20 mouse cellular contexts compared by ENCODE assay signal in genomic region chr17:7582866-7583398, GRCm38 (mm10).
A peak's percentile ranks its signal among the peaks of the same experiment; 100 is the strongest.
DNase-seq lines count a peak whose midpoint lies in the region; ATAC-seq and TF ChIP-seq lines count a peak whose summit lies in the region.
"Had no signal": no experiment of that assay in that cellular context is flagged by ENCODE, and none has a peak within 500 bp of the region (broad histone marks: within the 10 kb centered on the region; RNA-seq: fewer than 3 reads in every experiment).

No protein-coding gene starts in this region.

- H3K27ac ChIP-seq in heart, embryonic 12.5 days (ENCODE audit: poor library complexity, severe bottlenecking): no peak overlapping the region
- H3K27ac ChIP-seq in left cerebral cortex, adult 2 months: no peak overlapping the region
- H3K27ac ChIP-seq: forebrain, embryonic 10.5 days; forebrain, embryonic 13.5 days; heart, adult 2 months; heart, embryonic 10.5 days; hindbrain, embryonic 12.5 days; intestine, embryonic 15.5 days had no signal

- no peaks in the 10 kb centered on the region for H3K9me3 ChIP-seq in heart, embryonic 12.5 days (replicated peaks)
- H3K9me3 ChIP-seq: forebrain, embryonic 10.5 days; forebrain, embryonic 13.5 days; heart, embryonic 10.5 days; hindbrain, embryonic 12.5 days; intestine, embryonic 15.5 days had no signal

- no peaks in the 10 kb centered on the region for H3K27me3 ChIP-seq in heart, embryonic 12.5 days (replicated peaks)
- H3K27me3 ChIP-seq: forebrain, embryonic 13.5 days; hindbrain, embryonic 12.5 days; intestine, embryonic 15.5 days had no signal

- 51% methylated on average over 4 of the region's 4 CpGs for WGBS in heart, embryonic 12.5 days

- TF ChIP-seq CTCF in left cerebral cortex, adult 2 months (IDR thresholded peaks at IDR 0.05): no peak

- H3K36me3 ChIP-seq in heart, embryonic 12.5 days: no peaks in the 10 kb centered on the region
- H3K36me3 ChIP-seq: forebrain, embryonic 10.5 days; heart, embryonic 10.5 days; hindbrain, embryonic 12.5 days; intestine, embryonic 15.5 days had no signal

- H3K4me1 ChIP-seq in heart, embryonic 12.5 days (replicated peaks): no peaks in the 10 kb centered on the region
- H3K4me1 ChIP-seq: forebrain, embryonic 10.5 days; forebrain, embryonic 13.5 days; heart, embryonic 10.5 days; hindbrain, embryonic 12.5 days; intestine, embryonic 15.5 days had no signal

- no peak overlapping the region for H3K4me3 ChIP-seq in heart, embryonic 12.5 days
- H3K4me3 ChIP-seq in left cerebral cortex, adult 2 months: no peak overlapping the region
- H3K4me3 ChIP-seq: forebrain, embryonic 10.5 days; forebrain, embryonic 13.5 days; heart, adult 2 months; heart, embryonic 10.5 days; hindbrain, embryonic 12.5 days; intestine, embryonic 15.5 days had no signal

- intact Hi-C loops in left cerebral cortex, adult 2 months (cut with DNase I): no loop called here

- no peak overlapping the region for H3K9ac ChIP-seq in heart, embryonic 12.5 days
- H3K9ac ChIP-seq: forebrain, embryonic 13.5 days; hindbrain, embryonic 12.5 days; intestine, embryonic 15.5 days had no signal

- no peak for ATAC-seq in heart, embryonic 12.5 days (ENCODE audit: insufficient number of reproducible peaks, low FRiP score)
- ATAC-seq: forebrain, embryonic 13.5 days; forebrain, embryonic 16.5 days; hindbrain, embryonic 16.5 days; intestine, embryonic 15.5 days had no signal

- peak; percentile 10 for DNase-seq in adrenal gland, postnatal 14 days
- DNase-seq in adrenal gland, adult (ENCODE audit: inconsistent age in 2 of 2, low spot score in 1 of 2): no peak
- peak; percentile 21 for DNase-seq in 3134 (ENCODE audit: extremely low read depth, insufficient read length, low spot score)
- peak; percentile 57 for DNase-seq in Muller cell, postnatal 12 days (ENCODE audit: inconsistent ontology term)
- DNase-seq in left cerebral cortex, adult 2 months (ENCODE audit: extremely low spot score in 1 of 2, low spot score in 2 of 2): no peak
- DNase-seq: adrenal gland, adult 8-10 months; cerebellum, adult 18-20 months; cerebellum, adult 9-10 months; cerebellum, postnatal 14 days; gastrocnemius, postnatal 14 days; heart, adult 2 months; kidney, adult 11 months had no signal

- no peak overlapping the region for H3K4me2 ChIP-seq in heart, embryonic 12.5 days
- H3K4me2 ChIP-seq: forebrain, embryonic 13.5 days; hindbrain, embryonic 12.5 days; intestine, embryonic 15.5 days had no signal

Comparison
In these comparisons a context has a peak if more than half of its experiments do, and no peak if none do; other contexts are left out.
1. DNase-seq: peak in adrenal gland, postnatal 14 days (single experiment), 3134 (single experiment) and Muller cell, postnatal 12 days (single experiment); none in adrenal gland, adult (0 of 2) and left cerebral cortex, adult 2 months (0 of 2).